Mouse (Mus musculus) hindbrain, embryonic 13.5 days (tissue): Measurements from ENCODE around the gene Gm47995. TPM values are rescaled to one million over a fixed set of nuclear protein-coding genes. Genes with fewer than 3 reads are reported as not detected.
"Not testable (repeated sequence)": the region's sequence is repeated elsewhere in the genome, so short reads cannot be mapped to it uniquely, and the experiment has no call there.

Source experiments
- ATAC-seq: fragments of 200-750 bp; cut with Nextera tagmentation; 2 replicates; pipeline ENCODE4 v1.8.0; 2017; ENCODE audit warnings: moderate TSS enrichment; ENCODE audit not compliant: low FRiP score
- H3K27ac ChIP-seq: fragments of 300-500 bp; sonication (generic); 2 replicates; pipeline ENCODE4 v1.5.1; 2015; ENCODE audit warnings: inconsistent platforms, mild to moderate bottlenecking, moderate library complexity
- H3K27me3 ChIP-seq: fragments of 300-500 bp; sonication (generic); 2 replicates; pipeline ENCODE4 v1.6.1; 2015; ENCODE audit warnings: mild to moderate bottlenecking, inconsistent platforms
- H3K36me3 ChIP-seq: fragments of 300-500 bp; sonication (generic); 2 replicates; pipeline ENCODE4 v1.6.1; 2015; ENCODE audit warnings: mild to moderate bottlenecking, inconsistent platforms
- H3K4me1 ChIP-seq: fragments of 300-500 bp; sonication (generic); replicated peaks from 2 replicates; pipeline ENCODE4 v1.6.1; 2015; ENCODE audit warnings: inconsistent platforms
- H3K4me2 ChIP-seq: fragments of 300-500 bp; sonication (generic); 2 replicates; pipeline ENCODE4 v1.6.1; 2015; ENCODE audit warnings: inconsistent platforms, mild to moderate bottlenecking, moderate library complexity
- H3K4me3 ChIP-seq: fragments of 300-500 bp; sonication (generic); 2 replicates; pipeline ENCODE4 v1.5.1; 2015; ENCODE audit warnings: mild to moderate bottlenecking, inconsistent platforms
- H3K9ac ChIP-seq: fragments of 300-500 bp; sonication (generic); 2 replicates; pipeline ENCODE4 v1.6.1; 2015; ENCODE audit warnings: mild to moderate bottlenecking, inconsistent platforms
- H3K9me3 ChIP-seq: fragments of 300-500 bp; sonication (generic); 2 replicates; pipeline ENCODE4 v1.6.1; 2016; ENCODE audit warnings: inconsistent platforms
- WGBS: fragments of 180-500 bp; shearing (Covaris S2); methylation state at CpG from one replicate; pipeline ENCODE4 v1.1.7; 2015; 5-methylcytosine and 5-hydroxymethylcytosine counted together
- polyA plus RNA-seq: library from polyadenylated mRNA; unstranded; fragments of >200 nt; fragmentation: Nextera tagmentation; extraction: Ambion mirVana; gene quantifications from 2 replicates; pipeline ENCODE4 v1.2.1, GENCODE M21; 2015

Gene Gm47995
- polyA plus RNA-seq, result not detected in 2 replicates

DNA sequence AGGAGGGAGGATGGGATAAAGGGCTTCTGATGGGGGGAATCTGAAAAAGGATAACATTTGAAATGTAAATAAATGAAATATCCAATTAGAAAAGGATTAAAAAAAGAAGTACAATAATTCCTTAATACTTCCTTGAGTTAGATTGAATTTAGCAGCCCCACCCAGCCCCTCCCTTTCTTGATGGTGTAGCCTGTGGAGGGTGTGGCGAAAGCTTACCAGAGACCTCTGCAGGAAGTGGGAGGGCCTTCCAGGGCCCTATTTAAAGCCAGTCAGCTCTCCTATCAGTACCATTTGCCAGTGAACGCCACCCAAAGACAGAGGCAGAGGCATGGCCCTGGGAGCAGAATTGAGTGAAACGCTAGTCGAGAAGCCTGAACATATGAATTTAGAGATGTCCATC lies at the start of gene Gm47995:
Gene Gm47995, plus strand, starts transcription at position 329 of the 400 bp plus-strand sequence.
- not testable (repeated sequence) for H3K27ac ChIP-seq, H3K4me1 ChIP-seq, H3K9me3 ChIP-seq, H3K36me3 ChIP-seq, H3K4me2 ChIP-seq, ATAC-seq, H3K27me3 ChIP-seq, H3K4me3 ChIP-seq, H3K9ac ChIP-seq
- 78% methylated on average over 2 of the region's 4 CpGs for WGBS

DNA sequence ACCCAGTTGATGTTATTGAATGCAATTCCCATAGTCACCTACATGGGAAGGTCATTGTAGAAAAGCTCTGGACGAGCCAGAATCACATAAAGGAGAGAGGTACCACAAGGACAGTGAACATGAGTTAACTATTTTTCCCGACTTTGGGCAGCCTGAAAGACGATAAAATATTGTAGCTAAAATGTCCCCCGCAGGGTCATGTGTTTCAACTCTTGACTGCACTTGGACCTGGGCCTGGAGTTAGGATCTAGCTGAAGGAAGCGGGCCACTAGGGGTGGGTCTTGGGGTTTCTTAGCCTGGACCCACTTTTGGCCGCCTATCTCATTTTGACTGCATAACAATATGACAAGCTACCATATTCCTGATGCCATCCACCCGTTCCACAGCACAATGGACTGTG lies 48.0 kb upstream of the Gm47995 start:
- H3K9me3 ChIP-seq, result no peaks in the 10 kb centered on the region
- H3K9ac ChIP-seq, result no peak overlapping the region
- no peak overlapping the region for H3K4me2 ChIP-seq
- no peaks in the 10 kb centered on the region for H3K36me3 ChIP-seq
- 96% methylated on average over 7 of the region's 7 CpGs for WGBS
- no peak for ATAC-seq
- H3K27me3 ChIP-seq, result no peaks in the 10 kb centered on the region
- H3K4me3 ChIP-seq, result no peak overlapping the region
- H3K27ac ChIP-seq, result no peak overlapping the region
- H3K4me1 ChIP-seq, result no peaks in the 10 kb centered on the region

DNA sequence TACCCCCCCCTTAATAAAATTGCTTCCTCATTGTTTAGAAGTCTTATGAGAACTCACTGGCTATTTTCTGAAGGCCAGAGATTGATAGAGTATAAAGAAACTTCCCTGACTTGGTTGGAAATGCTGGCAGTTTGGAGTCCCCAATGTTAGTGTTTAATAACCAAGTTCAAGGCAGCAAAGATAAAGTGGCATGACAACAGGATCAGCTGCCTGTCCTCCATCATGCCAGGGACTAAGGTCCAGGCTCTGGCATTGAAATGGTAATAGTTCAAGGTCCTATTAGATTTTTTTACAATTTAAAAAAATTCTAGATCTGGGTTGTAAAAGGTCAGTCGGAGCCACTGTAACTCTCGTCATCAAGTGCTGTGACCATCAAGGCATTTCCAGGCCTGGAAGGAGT lies 47.2 kb upstream of the Gm47995 start:
- no peak for ATAC-seq
- no peak overlapping the region for H3K4me3 ChIP-seq
- no peak overlapping the region for H3K9ac ChIP-seq
- 70% methylated on average over 2 of the region's 2 CpGs for WGBS
- H3K27me3 ChIP-seq, result no peaks in the 10 kb centered on the region
- H3K4me1 ChIP-seq, result no peaks in the 10 kb centered on the region
- H3K36me3 ChIP-seq, result no peaks in the 10 kb centered on the region
- no peak overlapping the region for H3K4me2 ChIP-seq
- no peaks in the 10 kb centered on the region for H3K9me3 ChIP-seq
- H3K27ac ChIP-seq, result no peak overlapping the region

DNA sequence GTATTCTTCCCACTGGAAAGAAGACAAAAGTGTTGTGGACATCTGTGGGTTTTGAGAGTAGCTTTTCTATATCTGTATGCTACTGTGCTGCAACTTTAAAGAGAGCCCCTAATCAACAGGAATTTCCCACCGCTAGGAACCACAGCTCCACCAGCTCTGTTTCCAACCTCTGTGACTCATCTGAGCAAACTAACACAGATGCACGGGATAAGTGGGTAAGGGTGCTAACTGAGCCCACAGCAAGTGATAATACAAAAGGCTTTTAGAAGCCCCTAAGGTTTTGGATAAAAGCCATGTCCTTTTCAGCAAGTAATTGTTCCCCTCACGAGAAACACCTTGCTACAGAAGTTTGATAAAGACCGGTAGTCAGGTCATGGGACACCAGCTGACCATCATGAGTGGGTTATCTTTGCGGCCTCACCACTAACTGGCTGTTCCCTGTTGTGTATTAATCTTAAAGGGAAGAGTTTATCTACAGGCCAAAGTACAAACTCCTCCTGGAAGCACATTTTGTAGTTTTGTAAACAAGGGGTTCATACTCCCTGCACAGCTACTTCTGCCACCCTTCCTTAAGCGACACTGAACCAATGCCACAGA lies 45.1 kb upstream of the Gm47995 start:
- H3K27ac ChIP-seq, result no peak overlapping the region
- WGBS, result 89% methylated on average over 6 of the region's 6 CpGs
- H3K27me3 ChIP-seq, result no peaks in the 10 kb centered on the region
- ATAC-seq, result no peak
- H3K4me3 ChIP-seq, result no peak overlapping the region
- H3K9ac ChIP-seq, result no peak overlapping the region
- H3K4me2 ChIP-seq, result no peak overlapping the region
- H3K4me1 ChIP-seq, result peaks cover 8% of the 10 kb centered on the region
- H3K36me3 ChIP-seq, result no peaks in the 10 kb centered on the region
- no peaks in the 10 kb centered on the region for H3K9me3 ChIP-seq

DNA sequence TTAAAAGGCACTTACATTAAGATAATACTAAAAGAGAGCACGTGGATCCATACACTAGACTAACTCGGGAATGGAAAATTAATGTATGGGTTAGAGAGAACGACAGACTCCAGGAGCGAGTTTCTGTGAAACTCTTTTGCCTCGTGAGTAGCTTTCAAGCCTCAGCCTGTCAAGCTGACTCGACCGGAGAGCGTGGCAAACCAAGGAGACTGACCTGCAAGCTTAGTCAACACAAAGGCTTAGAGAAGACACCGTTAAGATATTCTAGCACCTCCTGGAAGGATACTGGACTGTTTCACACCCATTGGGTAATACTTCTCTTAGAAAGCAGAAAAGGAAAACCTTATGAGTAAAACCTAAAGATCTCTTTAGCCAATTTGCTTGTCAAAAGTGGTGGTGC lies 44.1 kb upstream of the Gm47995 start:
- ATAC-seq, H3K27ac ChIP-seq: not testable (repeated sequence)
- WGBS, result 95% methylated on average over 9 of the region's 9 CpGs

DNA sequence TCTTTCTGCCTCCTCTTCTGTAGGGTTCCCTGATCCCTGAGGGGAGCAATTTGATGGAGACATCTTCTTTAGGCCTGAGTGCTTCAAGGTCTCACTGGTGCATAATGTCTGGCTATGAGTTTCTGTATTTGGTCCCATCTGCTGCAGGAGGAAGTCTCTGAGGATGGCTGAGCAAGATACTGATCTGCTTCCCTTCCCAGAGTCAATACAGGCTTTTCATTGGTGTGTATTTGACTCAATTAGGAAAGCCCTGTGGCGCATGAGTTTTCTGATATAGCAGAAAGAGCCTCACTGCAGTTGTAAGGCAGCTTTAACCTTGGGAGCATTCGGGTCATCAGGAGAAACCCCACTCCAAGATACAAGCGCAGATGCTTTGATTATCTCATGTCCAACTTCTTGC lies 42.1 kb upstream of the Gm47995 start:
- H3K27ac ChIP-seq, result no peak overlapping the region
- no peaks in the 10 kb centered on the region for H3K9me3 ChIP-seq
- H3K4me1 ChIP-seq, result peaks cover 12% of the 10 kb centered on the region
- H3K27me3 ChIP-seq, result no peaks in the 10 kb centered on the region
- no peak overlapping the region for H3K9ac ChIP-seq
- no peak for ATAC-seq
- H3K4me2 ChIP-seq, result no peak overlapping the region
- WGBS, result 85% methylated on average over 3 of the region's 3 CpGs
- H3K36me3 ChIP-seq, result no peaks in the 10 kb centered on the region
- no peak overlapping the region for H3K4me3 ChIP-seq

More for the DNA sequence above, 44.1 kb upstream of the Gm47995 start:
- not testable (repeated sequence) for H3K4me2 ChIP-seq, H3K9ac ChIP-seq, H3K9me3 ChIP-seq, H3K4me3 ChIP-seq, H3K4me1 ChIP-seq, H3K36me3 ChIP-seq, H3K27me3 ChIP-seq

DNA sequence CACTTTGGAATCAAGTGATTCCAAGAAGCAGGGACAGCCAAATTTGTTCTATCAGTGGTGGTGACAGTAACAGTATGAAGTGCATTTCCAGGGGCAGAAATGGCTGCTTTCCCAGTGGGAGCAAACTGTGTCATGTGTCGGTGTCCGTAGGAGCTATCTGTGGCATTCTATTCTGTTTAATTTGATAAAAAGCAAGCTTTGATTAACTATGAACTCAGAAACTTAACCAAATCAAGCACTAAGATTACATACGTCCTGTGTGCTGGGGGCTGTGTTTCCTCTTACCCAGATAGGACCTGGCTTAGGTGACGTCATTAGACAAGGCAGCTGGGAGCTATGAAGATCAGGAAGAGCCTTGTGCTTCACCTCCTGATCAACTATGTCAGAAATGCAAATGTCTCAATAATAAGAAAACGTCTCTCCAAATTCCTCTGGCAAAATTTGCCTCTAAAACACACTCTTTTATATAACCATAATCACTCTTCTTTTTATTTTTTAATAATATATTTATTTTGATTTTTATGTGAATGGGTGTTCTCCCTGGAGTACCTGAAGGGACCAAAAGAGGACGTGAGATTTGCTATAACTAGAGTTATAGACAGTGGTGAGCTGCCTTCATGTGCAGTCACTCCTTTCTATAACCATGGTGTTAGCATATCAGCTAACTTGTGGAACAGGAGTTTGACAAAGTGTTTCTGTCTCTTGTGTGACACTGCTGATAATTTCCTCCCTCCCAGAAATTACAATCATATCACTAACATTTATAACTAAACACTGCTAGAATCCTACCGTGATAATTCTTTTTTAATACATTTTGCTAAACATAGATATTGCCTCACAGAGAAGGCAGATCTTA lies 41.2 kb upstream of the Gm47995 start:
- Histone ChIP-seq H3K36me3 (no peaks in the 10 kb centered on the region), H3K4me2 (no peak overlapping the region), H3K4me3 (no peak overlapping the region), H3K9ac (no peak overlapping the region), H3K27me3 (no peaks in the 10 kb centered on the region), H3K27ac (no peak overlapping the region), H3K9me3 (no peaks in the 10 kb centered on the region), H3K4me1 (peaks cover 12% of the 10 kb centered on the region)
- ATAC-seq, result no peak
- WGBS, result 84% methylated on average over 7 of the region's 7 CpGs

DNA sequence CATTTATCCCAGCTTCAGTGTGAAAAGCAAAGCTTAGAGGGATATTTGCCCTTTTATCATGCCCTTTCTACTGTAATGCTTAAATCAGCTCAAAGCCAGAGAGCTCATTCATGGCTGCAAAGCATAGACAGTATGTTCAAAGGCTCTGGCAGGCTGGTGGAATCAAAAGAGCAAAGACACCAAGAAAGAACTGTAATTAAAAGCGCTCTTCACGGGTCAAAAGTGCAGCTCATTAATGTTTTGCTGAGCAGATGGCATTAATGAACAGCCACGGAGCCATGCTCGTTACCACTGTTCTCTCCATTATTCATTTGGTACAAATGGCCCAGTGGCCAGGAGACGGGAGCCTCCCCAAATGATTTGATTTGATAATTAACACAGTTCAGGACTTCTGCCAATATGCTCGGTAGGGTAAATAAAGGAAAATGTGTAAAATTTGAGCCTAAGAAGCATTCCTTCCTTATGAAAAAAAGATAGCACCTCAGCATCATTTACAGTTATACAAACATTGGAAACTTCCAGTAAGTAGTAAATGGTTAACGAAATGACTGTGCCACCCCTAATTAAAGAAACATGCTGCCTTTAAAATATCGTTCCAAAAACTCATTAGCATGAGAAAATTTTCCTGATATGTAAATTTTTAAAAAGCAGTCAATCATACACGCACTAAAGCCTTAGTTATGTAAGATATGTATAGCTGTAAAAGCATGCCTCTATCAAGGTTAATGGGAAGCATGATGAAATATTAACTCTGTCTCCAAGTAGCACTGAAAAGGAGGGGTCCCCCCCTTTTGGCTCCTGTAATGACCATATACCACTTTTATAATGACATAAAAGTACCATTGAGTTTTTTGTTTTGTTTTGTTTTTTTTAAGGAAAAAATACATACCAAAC lies 40.0 kb upstream of the Gm47995 start:
- Histone ChIP-seq H3K4me1 (peaks cover 12% of the 10 kb centered on the region), H3K36me3 (no peaks in the 10 kb centered on the region), H3K9ac (no peak overlapping the region), H3K27me3 (no peaks in the 10 kb centered on the region), H3K4me3 (no peak overlapping the region), H3K4me2 (no peak overlapping the region), H3K9me3 (no peaks in the 10 kb centered on the region), H3K27ac (0 out of 2 replicates have a peak overlapping the region, but pooled peaks have one; percentile 40)
- WGBS, result 27% methylated on average over 9 of the region's 9 CpGs
- ATAC-seq, result peak; percentile 75

DNA sequence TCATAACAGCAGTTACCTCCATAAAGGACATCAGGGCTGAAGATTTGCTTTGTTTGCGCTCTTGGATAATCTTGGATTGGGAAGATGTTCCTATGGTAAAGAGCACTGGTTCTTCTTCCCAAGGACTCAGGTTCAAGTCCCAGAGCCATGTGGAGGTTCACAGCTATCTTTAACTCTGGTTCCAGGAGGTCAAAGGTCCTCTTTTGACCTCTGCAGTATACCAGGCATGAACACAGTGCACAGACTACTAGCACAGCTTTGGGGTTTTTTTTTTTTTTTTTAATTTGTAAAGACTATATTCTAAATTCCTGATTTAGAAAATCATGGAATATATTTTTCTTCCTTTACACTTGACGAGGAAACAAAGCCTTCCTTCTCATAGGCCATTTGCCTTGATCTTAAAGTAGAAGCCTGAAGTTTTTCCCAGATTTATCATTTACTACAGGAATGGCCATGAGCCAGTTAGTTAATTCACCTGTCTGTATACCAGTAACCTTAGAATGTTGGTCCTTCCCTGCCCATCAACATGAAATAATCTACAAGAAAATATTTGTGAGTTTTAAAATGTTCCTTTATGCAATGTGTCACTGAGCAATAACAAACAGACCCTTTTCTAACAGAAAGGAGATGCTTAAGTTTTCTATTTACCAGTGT lies 39.3 kb upstream of the Gm47995 start:
- no peak overlapping the region for H3K9ac ChIP-seq
- no peaks in the 10 kb centered on the region for H3K27me3 ChIP-seq
- H3K27ac ChIP-seq, result no peak overlapping the region
- ATAC-seq, result no peak
- no peak overlapping the region for H3K4me2 ChIP-seq
- H3K9me3 ChIP-seq, result no peaks in the 10 kb centered on the region
- no peaks in the 10 kb centered on the region for H3K36me3 ChIP-seq
- 86% methylated on average over 2 of the region's 2 CpGs for WGBS
- H3K4me1 ChIP-seq, result peaks cover 12% of the 10 kb centered on the region
- H3K4me3 ChIP-seq, result no peak overlapping the region

DNA sequence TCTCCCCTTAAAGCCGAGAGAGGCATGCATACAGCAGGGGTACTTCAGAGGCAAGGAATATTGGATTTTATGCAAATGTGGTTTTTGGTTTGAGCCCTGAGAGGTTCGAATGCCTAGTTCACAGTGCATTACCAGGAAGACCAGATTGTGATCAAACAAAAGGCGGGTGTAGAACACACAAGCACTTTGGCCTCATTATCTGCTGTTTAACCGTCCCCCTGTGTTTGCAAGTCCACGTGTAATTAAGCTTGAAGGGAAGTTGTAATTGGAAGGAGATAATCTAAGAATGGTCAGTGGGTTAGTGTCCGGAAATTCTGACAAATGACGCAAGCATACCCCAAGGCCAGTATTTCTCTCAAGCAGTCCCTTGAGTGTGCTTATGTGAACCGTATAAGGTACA lies 32.2 kb upstream of the Gm47995 start:
- Histone ChIP-seq H3K4me1 (peaks cover 15% of the 10 kb centered on the region), H3K9ac (no peak overlapping the region), H3K27ac (no peak overlapping the region), H3K27me3 (no peaks in the 10 kb centered on the region; the same call in 1 of the 2 replicates), H3K36me3 (no peaks in the 10 kb centered on the region), H3K4me3 (no peak overlapping the region), H3K9me3 (no peaks in the 10 kb centered on the region), H3K4me2 (no peak overlapping the region)
- WGBS, result 32% methylated on average over 8 of the region's 8 CpGs
- ATAC-seq, result no peak

DNA sequence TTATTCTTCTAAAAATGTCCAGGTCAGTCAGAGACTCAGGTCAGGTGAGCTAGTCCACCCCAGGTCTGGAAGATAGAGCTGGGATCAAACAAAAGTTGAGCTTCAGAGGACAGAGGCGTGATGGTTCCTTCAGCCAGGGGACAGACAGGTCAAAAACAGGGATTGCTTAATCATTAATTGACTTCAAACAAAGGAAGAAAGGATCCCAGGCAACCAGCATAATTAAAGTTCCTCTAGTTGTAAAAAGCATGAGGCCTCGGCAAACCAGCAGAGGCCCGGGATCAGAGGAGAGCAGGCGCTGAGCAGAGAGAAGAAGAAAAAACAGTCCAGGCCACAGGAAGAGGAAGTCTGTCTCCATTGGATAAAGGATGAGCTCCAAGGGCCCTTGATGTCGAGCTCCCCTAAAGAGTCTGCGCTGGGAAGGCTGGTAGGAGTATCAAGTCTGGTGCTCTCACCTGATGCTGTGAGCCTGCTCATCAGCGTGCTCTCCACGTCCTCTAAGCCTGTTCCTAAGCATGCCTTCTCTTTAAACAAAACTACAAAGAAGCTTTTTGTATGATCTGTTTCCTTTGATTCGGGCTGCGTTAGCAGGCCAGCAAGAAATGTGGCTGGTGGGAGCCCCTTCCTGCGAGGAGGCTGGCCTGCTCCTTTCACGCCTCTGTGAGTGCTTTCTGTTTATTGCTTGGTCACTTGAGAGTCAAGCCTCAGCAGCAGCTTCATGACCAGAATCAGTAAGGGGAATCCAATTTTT lies 30.8 kb upstream of the Gm47995 start:
- no peaks in the 10 kb centered on the region for H3K9me3 ChIP-seq
- 16% methylated on average over 12 of the region's 12 CpGs for WGBS
- H3K36me3 ChIP-seq, result no peaks in the 10 kb centered on the region
- peak; percentile 70 for ATAC-seq
- no peaks in the 10 kb centered on the region; the same call in 1 of the 2 replicates for H3K27me3 ChIP-seq
- no peak overlapping the region for H3K4me2 ChIP-seq
- no peak overlapping the region for H3K4me3 ChIP-seq
- no peak overlapping the region for H3K9ac ChIP-seq
- 0 out of 2 replicates have a peak overlapping the region, but pooled peaks have one; percentile 13 for H3K27ac ChIP-seq
- H3K4me1 ChIP-seq, result peaks cover 15% of the 10 kb centered on the region
